Mouse (Mus musculus): ENCODE measurements at regions not wholly inside any gene's neighbourhood (a gene's known extent, or its start where the extent isn't known, plus 50 kb on each side); places are given as distances from the start of the nearest gene placed in this dataset.

GRCm38 (mm10) chr17:47178705-47179104, 168.3 kb upstream of the Ubr2 start:
- DNase-seq (ENCODE audit: low spot score in 2 of 2) = no peak

- no peak for DNase-seq (ENCODE audit: low spot score in 2 of 2)
Observed at GRCm38 (mm10) chr17:47177671-47178246, 167.4 kb upstream of the Ubr2 start.

GRCm38 (mm10) chr17:47176328-47176727, 166.0 kb upstream of the Ubr2 start:
- no peak for DNase-seq (ENCODE audit: low spot score in 2 of 2)

- no peak for DNase-seq (ENCODE audit: low spot score in 2 of 2)
Observed at GRCm38 (mm10) chr17:47174748-47175215, 164.4 kb upstream of the Ubr2 start.

- no peak for DNase-seq (ENCODE audit: low spot score in 2 of 2)
Observed at GRCm38 (mm10) chr17:47171801-47172200, 161.4 kb upstream of the Ubr2 start.

- no peak for DNase-seq (ENCODE audit: low spot score in 2 of 2)
Observed at GRCm38 (mm10) chr17:47170978-47171593, 160.7 kb upstream of the Ubr2 start.

- no peak for DNase-seq (ENCODE audit: low spot score in 2 of 2)
Observed at GRCm38 (mm10) chr17:47168105-47168504, 157.7 kb upstream of the Ubr2 start.

- no peak for DNase-seq (ENCODE audit: low spot score in 2 of 2)
Observed at GRCm38 (mm10) chr17:47163677-47164340, 153.5 kb upstream of the Ubr2 start.

GRCm38 (mm10) chr17:47162459-47162858, 152.1 kb upstream of the Ubr2 start:
- no peak for DNase-seq (ENCODE audit: low spot score in 2 of 2)

GRCm38 (mm10) chr17:47156237-47156636, 145.9 kb upstream of the Ubr2 start:
- no peak for DNase-seq (ENCODE audit: low spot score in 2 of 2)

GRCm38 (mm10) chr17:47151557-47152278, 141.4 kb upstream of the Ubr2 start:
- peak in 1 of 2 experiments; percentile 56 for DNase-seq (ENCODE audit: low spot score in 2 of 2)

- no peak for DNase-seq (ENCODE audit: low spot score in 2 of 2)
Observed at GRCm38 (mm10) chr17:47151193-47151556, 140.8 kb upstream of the Ubr2 start.

GRCm38 (mm10) chr17:47150636-47151035, 140.3 kb upstream of the Ubr2 start:
- DNase-seq (ENCODE audit: low spot score in 2 of 2) = no peak

GRCm38 (mm10) chr17:47149662-47150061, 139.3 kb upstream of the Ubr2 start:
- no peak for DNase-seq (ENCODE audit: low spot score in 2 of 2)

- DNase-seq (ENCODE audit: low spot score in 2 of 2) = no peak
Observed at GRCm38 (mm10) chr17:47149158-47149557, 138.8 kb upstream of the Ubr2 start.

- DNase-seq (ENCODE audit: low spot score in 2 of 2) = no peak
Observed at GRCm38 (mm10) chr17:47146640-47147039, 136.3 kb upstream of the Ubr2 start.

GRCm38 (mm10) chr17:47145590-47145989, 135.2 kb upstream of the Ubr2 start:
- DNase-seq (ENCODE audit: low spot score in 2 of 2) = no peak

GRCm38 (mm10) chr17:47144996-47145395, 134.6 kb upstream of the Ubr2 start:
- DNase-seq (ENCODE audit: low spot score in 2 of 2) = no peak

- DNase-seq (ENCODE audit: low spot score in 2 of 2) = no peak
Observed at GRCm38 (mm10) chr17:47144460-47144859, 134.1 kb upstream of the Ubr2 start.

GRCm38 (mm10) chr17:47143898-47144297, 133.5 kb upstream of the Ubr2 start:
- DNase-seq (ENCODE audit: low spot score in 2 of 2) = no peak

GRCm38 (mm10) chr17:47142885-47143284, 132.5 kb upstream of the Ubr2 start:
- no peak for DNase-seq (ENCODE audit: low spot score in 2 of 2)

GRCm38 (mm10) chr17:47142276-47142675, 131.9 kb upstream of the Ubr2 start:
- DNase-seq (ENCODE audit: low spot score in 2 of 2) = no peak

- DNase-seq (ENCODE audit: low spot score in 2 of 2) = no peak
Observed at GRCm38 (mm10) chr17:47141843-47142215, 131.5 kb upstream of the Ubr2 start.
